Mouse (Mus musculus): Measurements from ENCODE around the gene Prl2c5.
"Not testable (repeated sequence)": the region's sequence is repeated elsewhere in the genome, so short reads cannot be mapped to it uniquely, and the experiment has no call there.

GRCm38 (mm10) chr13:13220231-13220630, 37.7 kb downstream of the Prl2c5 start:
- TF ChIP-seq CTCF (IDR thresholded peaks at IDR 0.05; ENCODE audit: extremely low read depth, insufficient read length, insufficient replicate concordance, low read depth, low read length); POLR2A (IDR thresholded peaks at IDR 0.05; ENCODE audit: low read depth, low read length): not testable (repeated sequence)
